Mouse (Mus musculus) erythroid progenitor cell, adult 5-6 weeks (primary cell): ENCODE data around the gene Tnxb. TPM values are rescaled to one million over a fixed set of nuclear protein-coding genes. Genes with fewer than 3 reads are reported as not detected.
"Not testable (repeated sequence)": the region's sequence is repeated elsewhere in the genome, so short reads cannot be mapped to it uniquely, and the experiment has no call there.

Source experiments
- ATAC-seq: replicated peaks from 2 replicates; pipeline ENCODE4 v1.8.0; 2016; ENCODE audit warnings: moderate number of reproducible peaks, mild to moderate bottlenecking, moderate TSS enrichment, inconsistent platforms; ENCODE audit not compliant: poor library complexity, low FRiP score, severe bottlenecking
- total RNA-seq, 2 experiments: library from RNA; stranded (forward) in 1 of 2; stranded (reverse) in 1 of 2; fragments of 150-400 nt in 1 of 2; fragments of 186-747, 209-891 nt in 1 of 2; gene quantifications; 2 replicates each; pipeline versions ENCODE4 v1.2.3 to v1.2.4; 2015 to 2017; ENCODE audit warnings: low replicate concordance in 2 of 2

Tnxb gene
- total RNA-seq, 2 experiments from 2014 or later, result not detected

GRCm38 (mm10) chr17:34717401-34717800 lies 47.1 kb downstream of the Tnxb start:
- ATAC-seq, result no peak

- not testable (repeated sequence) for ATAC-seq
These were observed 49.6 kb downstream of the Tnxb start for GRCm38 (mm10) chr17:34719886-34720285.

- ATAC-seq, result not testable (repeated sequence)
These were observed 51.9 kb downstream of the Tnxb start for GRCm38 (mm10) chr17:34722238-34722637.

GRCm38 (mm10) chr17:34723066-34723465 lies 52.7 kb downstream of the Tnxb start:
- no peak for ATAC-seq

GRCm38 (mm10) chr17:34727887-34728286 lies 57.6 kb downstream of the Tnxb start:
- ATAC-seq, result no peak

GRCm38 (mm10) chr17:34729155-34729554 lies 58.8 kb downstream of the Tnxb start:
- not testable (repeated sequence) for ATAC-seq

GRCm38 (mm10) chr17:34729779-34730553 lies 59.6 kb downstream of the Tnxb start:
- not testable (repeated sequence) for ATAC-seq

GRCm38 (mm10) chr17:34737466-34737865 lies 67.1 kb downstream of the Tnxb start:
- ATAC-seq, result not testable (repeated sequence)

- not testable (repeated sequence) for ATAC-seq
These were observed 69.4 kb downstream of the Tnxb start for GRCm38 (mm10) chr17:34739708-34740107.

GRCm38 (mm10) chr17:34740280-34740679 lies 69.9 kb downstream of the Tnxb start:
- ATAC-seq, result no peak

- ATAC-seq, result no peak
These were observed 73.4 kb downstream of the Tnxb start, which contains the start of gene C4b for GRCm38 (mm10) chr17:34743719-34744118. Gene C4b (minus strand): TSS chr17:34743882.

- ATAC-seq, result no peak
These were observed 73.9 kb downstream of the Tnxb start for GRCm38 (mm10) chr17:34744206-34744605.

GRCm38 (mm10) chr17:34744611-34745010 lies 74.3 kb downstream of the Tnxb start:
- not testable (repeated sequence) for ATAC-seq

GRCm38 (mm10) chr17:34745166-34745565 lies 74.8 kb downstream of the Tnxb start:
- not testable (repeated sequence) for ATAC-seq

- no peak for ATAC-seq
These were observed 76.2 kb downstream of the Tnxb start for GRCm38 (mm10) chr17:34746531-34746930.

GRCm38 (mm10) chr17:34761471-34761870 lies 91.1 kb downstream of the Tnxb start:
- ATAC-seq, result no peak

Other genes with a start within 250 kb of the Tnxb start
- gene Btnl4, start 193.2 kb upstream of the Tnxb start, total RNA-seq (2015; ENCODE audit: low replicate concordance), result not detected in 2 replicates
- gene Btnl4, start 193.2 kb upstream of the Tnxb start, total RNA-seq (2017; ENCODE audit: low replicate concordance), result 0.51 TPM in 1 of 2 replicates, not detected in the other
- not detected in 2 replicates for gene Btnl6, start 153.2 kb upstream of the Tnxb start, total RNA-seq (2015; ENCODE audit: low replicate concordance)
- 0.39 and 0.61 TPM in 2 replicates for gene Btnl6, start 153.2 kb upstream of the Tnxb start, total RNA-seq (2017; ENCODE audit: low replicate concordance)
- under 0.01 TPM in 1 of 2 replicates, not detected in the other for gene Notch4, start 106.3 kb upstream of the Tnxb start, total RNA-seq (2015; ENCODE audit: low replicate concordance)
- not detected in 2 replicates for gene Notch4, start 106.3 kb upstream of the Tnxb start, total RNA-seq (2017; ENCODE audit: low replicate concordance)
- gene Gpsm3, start 80.7 kb upstream of the Tnxb start, total RNA-seq (2015; ENCODE audit: low replicate concordance), result 21.8 and 24.1 TPM in 2 replicates
- 4.9 and 22.2 TPM in 2 replicates for gene Gpsm3, start 80.7 kb upstream of the Tnxb start, total RNA-seq (2017; ENCODE audit: low replicate concordance)
- 8.3 and 9.2 TPM in 2 replicates for gene Pbx2, start 79.3 kb upstream of the Tnxb start, total RNA-seq (2015; ENCODE audit: low replicate concordance)
- 8.7 and 19.7 TPM in 2 replicates for gene Pbx2, start 79.3 kb upstream of the Tnxb start, total RNA-seq (2017; ENCODE audit: low replicate concordance)
- 0.84 and 1.1 TPM in 2 replicates for gene Ager, start 72.7 kb upstream of the Tnxb start, total RNA-seq (2015; ENCODE audit: low replicate concordance)
- gene Ager, start 72.7 kb upstream of the Tnxb start, total RNA-seq (2017; ENCODE audit: low replicate concordance), result 1.7 TPM in 1 of 2 replicates, not detected in the other
- 39.4 and 63.8 TPM in 2 replicates for gene Rnf5, start 66.8 kb upstream of the Tnxb start, total RNA-seq (2015; ENCODE audit: low replicate concordance)
- 16.6 and 24.9 TPM in 2 replicates for gene Rnf5, start 66.8 kb upstream of the Tnxb start, total RNA-seq (2017; ENCODE audit: low replicate concordance)
- gene Agpat1, start 66.3 kb upstream of the Tnxb start, total RNA-seq (2015; ENCODE audit: low replicate concordance), result 12.6 and 17.3 TPM in 2 replicates
- gene Agpat1, start 66.3 kb upstream of the Tnxb start, total RNA-seq (2017; ENCODE audit: low replicate concordance), result 8.0 and 10.3 TPM in 2 replicates
- gene Egfl8, start 54.6 kb upstream of the Tnxb start, total RNA-seq (2015; ENCODE audit: low replicate concordance), result 3.2 TPM in 1 of 2 replicates, not detected in the other
- gene Egfl8, start 54.6 kb upstream of the Tnxb start, total RNA-seq (2017; ENCODE audit: low replicate concordance), result not detected in 2 replicates
- 6.7 and 13.0 TPM in 2 replicates for gene Ppt2, start 42.0 kb upstream of the Tnxb start, total RNA-seq (2015; ENCODE audit: low replicate concordance)
- 3.2 and 4.0 TPM in 2 replicates for gene Ppt2, start 42.0 kb upstream of the Tnxb start, total RNA-seq (2017; ENCODE audit: low replicate concordance)
- not detected in 2 replicates for gene Prrt1, start 41.0 kb upstream of the Tnxb start, total RNA-seq (2015; ENCODE audit: low replicate concordance)
- gene Prrt1, start 41.0 kb upstream of the Tnxb start, total RNA-seq (2017; ENCODE audit: low replicate concordance), result not detected in 2 replicates
- 2.5 TPM in 1 of 2 replicates, not detected in the other for gene Fkbpl, start 25.8 kb upstream of the Tnxb start, total RNA-seq (2015; ENCODE audit: low replicate concordance)
- 2.6 and 4.9 TPM in 2 replicates for gene Fkbpl, start 25.8 kb upstream of the Tnxb start, total RNA-seq (2017; ENCODE audit: low replicate concordance)
- gene Atf6b, start 23.4 kb upstream of the Tnxb start, total RNA-seq (2015; ENCODE audit: low replicate concordance), result 5.4 and 8.3 TPM in 2 replicates
- gene Atf6b, start 23.4 kb upstream of the Tnxb start, total RNA-seq (2017; ENCODE audit: low replicate concordance), result 2.6 and 5.0 TPM in 2 replicates
- 0.36 TPM in 1 of 2 replicates, not detected in the other for gene C4b, start 73.3 kb downstream of the Tnxb start, total RNA-seq (2015; ENCODE audit: low replicate concordance)
- under 0.01 and 2.1 TPM in 2 replicates for gene C4b, start 73.3 kb downstream of the Tnxb start, total RNA-seq (2017; ENCODE audit: low replicate concordance)
- not detected in 2 replicates for gene Cyp21a1, start 134.0 kb downstream of the Tnxb start, total RNA-seq (2015; ENCODE audit: low replicate concordance)
- gene Cyp21a1, start 134.0 kb downstream of the Tnxb start, total RNA-seq (2017; ENCODE audit: low replicate concordance), result not detected in 2 replicates
- gene Stk19, start 166.4 kb downstream of the Tnxb start, total RNA-seq (2015; ENCODE audit: low replicate concordance), result 12.6 and 18.0 TPM in 2 replicates
- gene Stk19, start 166.4 kb downstream of the Tnxb start, total RNA-seq (2017; ENCODE audit: low replicate concordance), result 20.5 and 22.2 TPM in 2 replicates
- 49.4 and 52.0 TPM in 2 replicates for gene Dxo, start 166.5 kb downstream of the Tnxb start, total RNA-seq (2015; ENCODE audit: low replicate concordance)
- 13.4 and 26.7 TPM in 2 replicates for gene Dxo, start 166.5 kb downstream of the Tnxb start, total RNA-seq (2017; ENCODE audit: low replicate concordance)
- 11.3 and 25.6 TPM in 2 replicates for gene Skiv2l, start 179.7 kb downstream of the Tnxb start, total RNA-seq (2015; ENCODE audit: low replicate concordance)
- 48.5 and 60.0 TPM in 2 replicates for gene Skiv2l, start 179.7 kb downstream of the Tnxb start, total RNA-seq (2017; ENCODE audit: low replicate concordance)
- 31.9 and 52.3 TPM in 2 replicates for gene Nelfe, start 179.9 kb downstream of the Tnxb start, total RNA-seq (2015; ENCODE audit: low replicate concordance)
- gene Nelfe, start 179.9 kb downstream of the Tnxb start, total RNA-seq (2017; ENCODE audit: low replicate concordance), result 18.5 and 30.7 TPM in 2 replicates
- gene Cfb, start 192.0 kb downstream of the Tnxb start, total RNA-seq (2015; ENCODE audit: low replicate concordance), result 9.2 TPM in 1 of 2 replicates, not detected in the other
- not detected in 2 replicates for gene Cfb, start 192.0 kb downstream of the Tnxb start, total RNA-seq (2017; ENCODE audit: low replicate concordance)
- not detected in 2 replicates for gene Zbtb12, start 208.9 kb downstream of the Tnxb start, total RNA-seq (2015; ENCODE audit: low replicate concordance)
- gene Zbtb12, start 208.9 kb downstream of the Tnxb start, total RNA-seq (2017; ENCODE audit: low replicate concordance), result 1.0 TPM in 1 of 2 replicates, not detected in the other
- not detected in 2 replicates for gene Gm20547, start 211.5 kb downstream of the Tnxb start, total RNA-seq (2015; ENCODE audit: low replicate concordance)
- gene Gm20547, start 211.5 kb downstream of the Tnxb start, total RNA-seq (2017; ENCODE audit: low replicate concordance), result not detected in 2 replicates
- 15.5 and 23.5 TPM in 2 replicates for gene C2, start 227.7 kb downstream of the Tnxb start, total RNA-seq (2015; ENCODE audit: low replicate concordance)
- 1.8 TPM in 1 of 2 replicates, not detected in the other for gene C2, start 227.7 kb downstream of the Tnxb start, total RNA-seq (2017; ENCODE audit: low replicate concordance)
- 15.1 and 28.5 TPM in 2 replicates for gene Ehmt2, start 227.9 kb downstream of the Tnxb start, total RNA-seq (2015; ENCODE audit: low replicate concordance)
- gene Ehmt2, start 227.9 kb downstream of the Tnxb start, total RNA-seq (2017; ENCODE audit: low replicate concordance), result 7.0 and 8.3 TPM in 2 replicates
- not detected in 2 replicates for gene Slc44a4, start 243.9 kb downstream of the Tnxb start, total RNA-seq (2015; ENCODE audit: low replicate concordance)
- gene Slc44a4, start 243.9 kb downstream of the Tnxb start, total RNA-seq (2017; ENCODE audit: low replicate concordance), result not detected in 2 replicates